Mouse (Mus musculus) kidney, postnatal 0 days (tissue): ENCODE measurements around the gene Actn4. TPM values are rescaled to one million over a fixed set of nuclear protein-coding genes. Genes with fewer than 3 reads are reported as not detected.

Experiments used
- ATAC-seq: fragments of 200-750 bp; cut with Nextera tagmentation; replicated peaks from 2 replicates; pipeline ENCODE4 v1.8.0; 2017; ENCODE audit warnings: low read depth, moderate number of reproducible peaks, moderate TSS enrichment, moderate library complexity; ENCODE audit not compliant: low FRiP score
- DNase-seq: peaks from one replicate; pipeline ENCODE4 v3.0.0-alpha.2; 2016; ENCODE audit warnings: low spot score
- H3K27ac ChIP-seq: fragments of 300-500 bp; sonication (generic); 2 replicates; pipeline ENCODE4 v1.5.1; 2014; ENCODE audit warnings: mild to moderate bottlenecking
- H3K27me3 ChIP-seq: fragments of 300-500 bp; sonication (generic); 2 replicates; pipeline ENCODE4 v1.6.1; 2014; ENCODE audit warnings: low read length, mixed read lengths; ENCODE audit not compliant: insufficient read depth
- H3K36me3 ChIP-seq: fragments of 300-500 bp; sonication (generic); 2 replicates; pipeline ENCODE4 v1.6.1; 2014; ENCODE audit warnings: low read length, mixed read lengths; ENCODE audit not compliant: insufficient read depth
- H3K4me1 ChIP-seq: fragments of 300-500 bp; sonication (generic); replicated peaks from 2 replicates; pipeline ENCODE4 v1.6.1; 2014; ENCODE audit warnings: antibody characterized with exemption, low read length, mixed read lengths; ENCODE audit not compliant: insufficient read depth
- H3K4me2 ChIP-seq: fragments of 300-500 bp; sonication (generic); 2 replicates; pipeline ENCODE4 v1.6.1; 2014; ENCODE audit warnings: mild to moderate bottlenecking, low read length, moderate library complexity, mixed read lengths
- H3K4me3 ChIP-seq: fragments of 300-500 bp; sonication (generic); replicated peaks from 2 replicates; pipeline ENCODE4 v1.5.1; 2014; ENCODE audit warnings: low read depth, low read length
- H3K9ac ChIP-seq: fragments of 300-500 bp; sonication (generic); 2 replicates; pipeline ENCODE4 v1.6.1; 2014; ENCODE audit warnings: low read depth, low read length
- H3K9me3 ChIP-seq: fragments of 300-500 bp; sonication (generic); replicated peaks from 2 replicates; pipeline ENCODE4 v1.6.1; 2016; ENCODE audit warnings: low read length, inconsistent platforms, mixed read lengths
- CTCF ChIP-seq: IDR thresholded peaks from 2 replicates; pipeline ENCODE4 v1.5.1; 2016; ENCODE audit warnings: antibody characterized with exemption, low read depth, mild to moderate bottlenecking, moderate library complexity
- WGBS: fragments of 180-500 bp; shearing (Covaris S2); extraction: QIAGEN DNeasy Blood & Tissue Kit; methylation state at CpG from one replicate; pipeline ENCODE4 v1.1.7; 2014; 5-methylcytosine and 5-hydroxymethylcytosine counted together
- polyA plus RNA-seq: library from polyadenylated mRNA; unstranded; fragments of >200 nt; fragmentation: Nextera tagmentation; extraction: Ambion mirVana; gene quantifications from 2 replicates; pipeline ENCODE4 v1.2.1, GENCODE M21; 2015

The Actn4 gene
- polyA plus RNA-seq, 1 experiment from 2014 or later, result 255 TPM

GRCm38 (mm10) chr7:28993402-28993801, 31.3 kb upstream of the Actn4 start:
- Histone ChIP-seq H3K9me3 (no peaks in the 10 kb centered on the region), H3K36me3 (no peaks in the 10 kb centered on the region), H3K4me1 (no peaks in the 10 kb centered on the region), H3K9ac (no peak overlapping the region), H3K27me3 (no peaks in the 10 kb centered on the region), H3K27ac (no peak overlapping the region), H3K4me3 (no peak overlapping the region), H3K4me2 (no peak overlapping the region)
- no peak for TF ChIP-seq CTCF
- ATAC-seq (no peak), DNase-seq (no peak)
- WGBS, result 79% methylated on average over 3 of the region's 3 CpGs

DNA sequence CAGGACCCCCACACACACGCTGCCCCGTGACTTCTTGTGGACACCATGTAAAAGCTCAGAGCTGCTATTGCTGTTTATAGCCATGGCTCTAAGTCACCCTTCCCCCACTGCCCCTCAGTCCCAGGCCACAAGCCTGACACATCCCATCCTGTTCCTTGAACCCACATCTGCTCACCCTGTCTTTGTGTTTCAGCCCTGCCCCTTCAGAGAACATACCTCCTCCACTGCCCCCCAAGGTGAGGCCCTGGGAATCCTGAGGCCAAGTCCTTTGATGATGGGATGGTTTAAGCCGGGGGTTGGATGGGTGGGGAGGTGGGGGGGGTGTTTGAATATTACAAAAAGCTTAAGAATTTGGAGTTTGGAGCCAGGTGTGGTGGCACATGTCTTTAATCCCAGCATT, 30.9 kb upstream of the Actn4 start:
- H3K4me3 ChIP-seq, result no peak overlapping the region
- ATAC-seq (no peak), DNase-seq (no peak)
- H3K9ac ChIP-seq, result no peak overlapping the region
- no peaks in the 10 kb centered on the region for H3K27me3 ChIP-seq
- no peaks in the 10 kb centered on the region for H3K36me3 ChIP-seq
- H3K4me1 ChIP-seq, result no peaks in the 10 kb centered on the region
- no peak overlapping the region for H3K27ac ChIP-seq
- 85% methylated on average over 3 of the region's 3 CpGs for WGBS
- H3K4me2 ChIP-seq, result no peak overlapping the region
- no peaks in the 10 kb centered on the region for H3K9me3 ChIP-seq
- no peak for TF ChIP-seq CTCF

- no peak for ATAC-seq
Measured at GRCm38 (mm10) chr7:28991616-28992015, 29.5 kb upstream of the Actn4 start.

DNA sequence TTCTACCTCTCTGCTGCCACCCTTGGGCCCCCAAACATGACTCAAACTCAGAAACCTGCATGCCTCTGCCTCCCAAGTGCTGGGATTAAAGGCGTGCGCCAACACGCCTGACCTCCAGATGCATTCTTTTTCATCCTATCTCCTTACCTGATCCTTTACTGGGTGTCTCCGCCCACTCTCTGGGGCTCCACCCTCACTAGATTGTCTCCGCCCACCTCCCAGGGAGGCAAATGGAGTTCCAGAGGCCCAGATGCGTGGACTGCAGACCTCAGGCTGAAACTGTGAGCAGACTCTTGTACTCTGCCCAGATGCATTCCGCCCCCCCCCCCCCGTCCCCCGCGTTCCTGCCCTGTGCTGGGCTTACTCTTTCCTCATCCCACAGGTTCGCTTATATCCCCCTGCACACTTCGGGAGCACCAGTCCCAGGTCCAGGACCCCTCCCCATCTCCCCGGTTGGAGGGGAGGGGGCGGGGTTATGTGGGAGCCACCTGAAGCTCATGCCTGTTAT, 28.7 kb upstream of the Actn4 start:
- Histone ChIP-seq H3K27me3 (no peaks in the 10 kb centered on the region), H3K4me1 (no peaks in the 10 kb centered on the region), H3K27ac (no peak overlapping the region), H3K36me3 (no peaks in the 10 kb centered on the region), H3K9me3 (no peaks in the 10 kb centered on the region), H3K4me2 (no peak overlapping the region), H3K4me3 (no peak overlapping the region), H3K9ac (no peak overlapping the region)
- ATAC-seq, result peak; percentile 52; the same call in 1 of the 2 replicates
- 56% methylated on average over 13 of the region's 14 CpGs for WGBS
- DNase-seq, result no peak
- no peak for TF ChIP-seq CTCF

More at GRCm38 (mm10) chr7:28991616-28992015, 29.5 kb upstream of the Actn4 start:
- Histone ChIP-seq H3K9me3 (no peaks in the 10 kb centered on the region), H3K9ac (no peak overlapping the region), H3K27me3 (no peaks in the 10 kb centered on the region), H3K4me3 (no peak overlapping the region), H3K27ac (no peak overlapping the region), H3K4me1 (no peaks in the 10 kb centered on the region), H3K36me3 (no peaks in the 10 kb centered on the region), H3K4me2 (no peak overlapping the region)
- 76% methylated on average over 5 of the region's 5 CpGs for WGBS
- TF ChIP-seq CTCF, result peak; percentile 53
- DNase-seq, result no peak

GRCm38 (mm10) chr7:28985207-28985606, 23.1 kb upstream of the Actn4 start:
- Histone ChIP-seq H3K4me2 (no peak overlapping the region), H3K4me1 (peaks cover 6% of the 10 kb centered on the region), H3K27ac (no peak overlapping the region), H3K4me3 (no peak overlapping the region), H3K36me3 (no peaks in the 10 kb centered on the region), H3K9ac (no peak overlapping the region), H3K9me3 (no peaks in the 10 kb centered on the region), H3K27me3 (no peaks in the 10 kb centered on the region)
- WGBS, result 78% methylated on average over 7 of the region's 7 CpGs
- no peak for TF ChIP-seq CTCF
- DNase-seq (no peak), ATAC-seq (no peak)

DNA sequence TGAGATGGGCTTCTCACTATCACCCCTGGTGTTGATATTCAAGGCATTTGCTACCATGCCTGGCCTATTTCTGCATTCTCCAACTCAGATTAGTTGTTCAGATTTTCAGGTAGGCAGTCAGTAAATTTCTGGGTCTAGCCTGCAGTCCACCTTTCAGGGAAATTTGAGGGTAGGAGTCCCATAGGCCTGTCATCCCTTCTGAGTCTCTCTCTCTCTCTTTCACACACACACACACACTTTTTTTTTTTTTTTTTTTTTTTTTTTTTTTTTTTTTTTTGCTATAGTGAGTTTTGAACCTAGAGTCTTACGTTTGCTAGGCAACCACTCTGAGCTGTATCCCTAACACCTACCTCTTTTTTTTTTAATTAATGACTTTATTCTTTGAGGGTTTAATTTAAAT, 22.3 kb upstream of the Actn4 start:
- 0 out of 2 replicates have a peak, but pooled peaks cover under 1% of the 10 kb centered on the region for H3K36me3 ChIP-seq
- H3K4me1 ChIP-seq, result peaks cover 6% of the 10 kb centered on the region
- 100% methylated on average over 1 of the region's 1 CpGs for WGBS
- no peaks in the 10 kb centered on the region for H3K9me3 ChIP-seq
- H3K4me2 ChIP-seq, result no peak overlapping the region
- H3K9ac ChIP-seq, result no peak overlapping the region
- H3K27me3 ChIP-seq, result no peaks in the 10 kb centered on the region
- H3K27ac ChIP-seq, result no peak overlapping the region
- no peak for ATAC-seq
- H3K4me3 ChIP-seq, result no peak overlapping the region
- DNase-seq, result no peak
- TF ChIP-seq CTCF, result no peak

GRCm38 (mm10) chr7:28983849-28984248, 21.7 kb upstream of the Actn4 start:
- no peak for DNase-seq
- Histone ChIP-seq H3K4me3 (no peak overlapping the region), H3K4me1 (peaks cover 6% of the 10 kb centered on the region), H3K9me3 (no peaks in the 10 kb centered on the region), H3K27ac (no peak overlapping the region), H3K27me3 (no peaks in the 10 kb centered on the region), H3K4me2 (no peak overlapping the region), H3K36me3 (peaks cover 6% of the 10 kb centered on the region), H3K9ac (no peak overlapping the region)
- no peak for TF ChIP-seq CTCF
- WGBS, result 87% methylated on average over 4 of the region's 4 CpGs
- no peak for ATAC-seq
